Mouse (Mus musculus) mature B cell (primary cell): ENCODE data around the gene 4931406P16Rik.

Source experiments
- in situ Hi-C: fragments of 300-500 bp; cut with MboI; formaldehyde crosslinking; loops from 2 replicates; pipeline ENCODE4 v1.14.3; 2019

The 4931406P16Rik gene

GRCm38 (mm10) chr7:34246870-34247499 is 66.4 kb downstream of the 4931406P16Rik start:
- in situ Hi-C loops: no loop called here

GRCm38 (mm10) chr7:34242176-34242575 is 71.2 kb downstream of the 4931406P16Rik start:
- in situ Hi-C loops: no loop called here

GRCm38 (mm10) chr7:34238086-34238485 is 75.3 kb downstream of the 4931406P16Rik start:
- in situ Hi-C loops: no loop called here

- in situ Hi-C loops: no loop called here
Measured at GRCm38 (mm10) chr7:34235602-34236001, 77.7 kb downstream of the 4931406P16Rik start.

- in situ Hi-C loops: no loop called here
Measured at GRCm38 (mm10) chr7:34234610-34235561, 78.5 kb downstream of the 4931406P16Rik start.

- in situ Hi-C loops: no loop called here
Measured at GRCm38 (mm10) chr7:34233909-34234609, 79.3 kb downstream of the 4931406P16Rik start.

- in situ Hi-C loops: no loop called here
Measured at GRCm38 (mm10) chr7:34232785-34233725, 80.3 kb downstream of the 4931406P16Rik start.

GRCm38 (mm10) chr7:34230116-34230515 is 83.2 kb downstream of the 4931406P16Rik start, which contains the start of gene Gpi1:
Gpi1 (minus strand) TSS chr7:34230336.
- in situ Hi-C loops: no loop called here

- in situ Hi-C loops: no loop called here
Measured at GRCm38 (mm10) chr7:34229691-34230111, 83.7 kb downstream of the 4931406P16Rik start.

- in situ Hi-C loops: no loop called here
Measured at GRCm38 (mm10) chr7:34229153-34229552, 84.2 kb downstream of the 4931406P16Rik start.

GRCm38 (mm10) chr7:34228641-34229040 is 84.7 kb downstream of the 4931406P16Rik start:
- in situ Hi-C loops: no loop called here

- in situ Hi-C loops: no loop called here
Measured at GRCm38 (mm10) chr7:34226846-34227245, 86.5 kb downstream of the 4931406P16Rik start.

GRCm38 (mm10) chr7:34226086-34226485 is 87.3 kb downstream of the 4931406P16Rik start:
- in situ Hi-C loops: no loop called here

GRCm38 (mm10) chr7:34224308-34224707 is 89.0 kb downstream of the 4931406P16Rik start:
- in situ Hi-C loops: no loop called here

GRCm38 (mm10) chr7:34222340-34222739 is 91.0 kb downstream of the 4931406P16Rik start:
- in situ Hi-C loops: no loop called here

- in situ Hi-C loops: no loop called here
Measured at GRCm38 (mm10) chr7:34221594-34222250, 91.6 kb downstream of the 4931406P16Rik start.

GRCm38 (mm10) chr7:34218496-34218895 is 94.9 kb downstream of the 4931406P16Rik start:
- in situ Hi-C loops: no loop called here

GRCm38 (mm10) chr7:34216474-34216873 is 96.9 kb downstream of the 4931406P16Rik start:
- in situ Hi-C loops: no loop called here

- in situ Hi-C loops: no loop called here
Measured at GRCm38 (mm10) chr7:34215481-34215880, 97.9 kb downstream of the 4931406P16Rik start.

- in situ Hi-C loops: no loop called here
Measured at GRCm38 (mm10) chr7:34214644-34215043, 98.7 kb downstream of the 4931406P16Rik start.
